Mouse (Mus musculus): ENCODE data around the gene Btbd17.

DNA sequence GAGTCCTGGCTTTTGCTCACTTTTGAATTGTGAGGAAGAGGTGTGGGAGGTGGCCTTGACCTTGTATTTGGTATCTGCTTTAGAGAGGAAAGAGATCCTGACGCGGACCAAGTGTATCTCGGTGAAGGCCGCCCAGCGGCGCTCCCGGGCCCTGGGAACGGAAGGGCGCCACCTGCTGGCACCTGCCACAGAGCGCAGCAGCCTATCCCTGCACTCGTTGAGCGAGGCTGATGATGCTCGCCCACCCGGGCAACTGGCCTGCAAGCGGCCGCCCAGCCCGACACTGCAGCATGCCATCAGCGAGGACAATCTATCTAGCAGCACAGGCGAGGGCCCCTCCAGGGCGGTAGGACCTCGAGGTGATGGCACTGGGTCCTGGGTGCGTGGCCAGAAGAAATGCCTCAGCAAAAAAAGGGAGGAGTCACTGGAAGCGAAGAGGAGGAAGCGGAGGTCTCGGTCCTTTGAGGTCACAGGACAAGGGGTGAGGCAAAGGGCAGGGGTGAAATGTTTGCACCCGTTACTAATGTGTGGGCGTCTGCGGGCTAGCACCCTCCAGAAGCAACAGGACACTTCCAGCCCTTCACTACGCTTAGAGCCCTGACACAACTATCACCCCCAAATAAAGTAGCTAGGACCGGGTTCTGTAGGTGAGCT lies 6.6 kb downstream of the Btbd17 start:
- TF ChIP-seq ZNF384 (IDR thresholded peaks at IDR 0.05; ENCODE audit: low read depth, low read length) (no peak), CHD2 (IDR thresholded peaks at IDR 0.05; ENCODE audit: low read depth, low read length) (no peak), MAFK (IDR thresholded peaks at IDR 0.05; ENCODE audit: insufficient read depth, low read depth, low read length) (peak; percentile 25; the same call in 1 of the 2 replicates)

Measured in ES-E14 (cell line).